Mouse (Mus musculus) lung, postnatal 0 days (tissue): ENCODE measurements at regions not wholly inside any gene's neighbourhood (a gene's known extent, or its start where the extent isn't known, plus 50 kb on each side); places are given as distances from the start of the nearest gene placed in this dataset.

Experiments used
- ATAC-seq: fragments of 200-750 bp; cut with Nextera tagmentation; 2 replicates; pipeline ENCODE4 v1.8.0; 2017; ENCODE audit warnings: moderate library complexity
- DNase-seq: peaks from one replicate; pipeline ENCODE4 v3.0.0-alpha.2; 2016; ENCODE audit warnings: low spot score
- H3K27ac ChIP-seq: fragments of 300-500 bp; sonication (generic); 2 replicates; pipeline ENCODE4 v1.5.1; 2014; ENCODE audit warnings: antibody characterized with exemption, mild to moderate bottlenecking, low read length, mixed read lengths
- H3K27me3 ChIP-seq: fragments of 300-500 bp; sonication (generic); replicated peaks from 2 replicates; pipeline ENCODE4 v1.6.1; 2014; ENCODE audit warnings: low read length, mixed read lengths; ENCODE audit not compliant: insufficient read depth
- H3K36me3 ChIP-seq: fragments of 300-500 bp; sonication (generic); 2 replicates; pipeline ENCODE4 v1.6.1; 2014; ENCODE audit warnings: low read length, mixed read lengths; ENCODE audit not compliant: insufficient read depth
- H3K4me1 ChIP-seq: fragments of 300-500 bp; sonication (generic); 2 replicates; pipeline ENCODE4 v1.6.1; 2014; ENCODE audit warnings: antibody characterized with exemption, low read depth, low read length, mixed read lengths; ENCODE audit not compliant: insufficient read depth
- H3K4me2 ChIP-seq: fragments of 300-500 bp; sonication (generic); replicated peaks from 2 replicates; pipeline ENCODE4 v1.6.1; 2014; ENCODE audit warnings: low read depth, mild to moderate bottlenecking, low read length, moderate library complexity, mixed read lengths
- H3K4me3 ChIP-seq: fragments of 300-500 bp; sonication (generic); 2 replicates; pipeline ENCODE4 v1.5.1; 2014; ENCODE audit warnings: low read depth, low read length
- H3K9ac ChIP-seq: fragments of 300-500 bp; sonication (generic); replicated peaks from 2 replicates; pipeline ENCODE4 v1.6.1; 2014; ENCODE audit warnings: low read depth, mild to moderate bottlenecking
- H3K9me3 ChIP-seq: fragments of 300-500 bp; sonication (generic); 2 replicates; pipeline ENCODE4 v1.6.1; 2016; ENCODE audit warnings: low read length, mixed read lengths
- CTCF ChIP-seq: IDR thresholded peaks from 2 replicates; pipeline ENCODE4 v1.5.1; 2016; ENCODE audit warnings: antibody characterized with exemption, mild to moderate bottlenecking
- EP300 ChIP-seq: IDR thresholded peaks from 2 replicates; pipeline ENCODE4 v1.6.1; 2016; ENCODE audit warnings: antibody characterized with exemption, mild to moderate bottlenecking, control low read depth
- WGBS: fragments of 180-500 bp; shearing (Covaris S2); extraction: QIAGEN DNeasy Blood & Tissue Kit; methylation state at CpG from one replicate; pipeline ENCODE4 v1.1.7; 2014; 5-methylcytosine and 5-hydroxymethylcytosine counted together

- Histone ChIP-seq H3K9me3 (no peaks in the 10 kb centered on the region), H3K4me1 (no peaks in the 10 kb centered on the region), H3K36me3 (no peaks in the 10 kb centered on the region), H3K9ac (no peak overlapping the region), H3K27ac (no peak overlapping the region), H3K4me3 (no peak overlapping the region), H3K27me3 (no peaks in the 10 kb centered on the region), H3K4me2 (no peak overlapping the region)
- DNase-seq (no peak), ATAC-seq (no peak)
- WGBS, result 76% methylated on average over 3 of the region's 3 CpGs
- TF ChIP-seq EP300, result no peak
- no peak for TF ChIP-seq CTCF
Measured at GRCm38 (mm10) chr16:24174595-24174994, 185.9 kb upstream of the Bcl6 start.

GRCm38 (mm10) chr16:24173783-24174518, 185.3 kb upstream of the Bcl6 start:
- WGBS, result 81% methylated on average over 5 of the region's 5 CpGs
- ATAC-seq (no peak), DNase-seq (no peak)
- no peak overlapping the region for H3K9ac ChIP-seq
- H3K9me3 ChIP-seq, result no peaks in the 10 kb centered on the region
- no peaks in the 10 kb centered on the region for H3K36me3 ChIP-seq
- H3K4me3 ChIP-seq, result no peak overlapping the region
- H3K27ac ChIP-seq, result no peak overlapping the region
- H3K27me3 ChIP-seq, result no peaks in the 10 kb centered on the region
- no peak overlapping the region for H3K4me2 ChIP-seq
- no peak for TF ChIP-seq EP300
- no peak for TF ChIP-seq CTCF
- no peaks in the 10 kb centered on the region for H3K4me1 ChIP-seq

DNA sequence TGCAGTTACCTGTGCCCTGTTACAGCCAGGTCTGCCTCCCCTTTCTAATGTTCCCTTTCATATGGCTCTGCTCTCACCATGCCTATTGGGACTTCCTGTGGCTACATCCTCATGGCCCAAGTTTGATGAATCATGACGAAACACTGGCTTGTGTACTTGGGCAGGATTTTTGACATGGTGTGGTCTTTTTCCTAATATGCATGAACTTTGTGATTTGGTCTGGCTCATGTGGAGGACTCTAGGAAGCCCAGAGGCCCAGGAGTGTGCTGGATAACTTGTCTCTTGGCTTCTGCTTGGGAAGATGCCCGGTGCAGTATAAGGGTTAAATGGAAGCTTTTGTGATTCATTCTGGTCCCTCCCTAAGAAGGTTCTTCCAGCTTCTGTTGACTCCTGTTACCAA, 184.0 kb upstream of the Bcl6 start:
- 85% methylated on average over 2 of the region's 2 CpGs for WGBS
- no peaks in the 10 kb centered on the region for H3K27me3 ChIP-seq
- no peak for DNase-seq
- H3K4me2 ChIP-seq, result no peak overlapping the region
- no peak overlapping the region for H3K9ac ChIP-seq
- no peak overlapping the region for H3K4me3 ChIP-seq
- H3K9me3 ChIP-seq, result no peaks in the 10 kb centered on the region
- H3K36me3 ChIP-seq, result no peaks in the 10 kb centered on the region
- no peak for TF ChIP-seq EP300
- TF ChIP-seq CTCF, result no peak
- H3K27ac ChIP-seq, result no peak overlapping the region
- no peaks in the 10 kb centered on the region for H3K4me1 ChIP-seq
- no peak for ATAC-seq

- DNase-seq (no peak), ATAC-seq (no peak)
- no peak overlapping the region for H3K27ac ChIP-seq
- no peaks in the 10 kb centered on the region for H3K27me3 ChIP-seq
- H3K4me3 ChIP-seq, result no peak overlapping the region
- H3K9ac ChIP-seq, result no peak overlapping the region
- no peaks in the 10 kb centered on the region for H3K36me3 ChIP-seq
- no peak overlapping the region for H3K4me2 ChIP-seq
- H3K9me3 ChIP-seq, result no peaks in the 10 kb centered on the region
- no peaks in the 10 kb centered on the region for H3K4me1 ChIP-seq
- WGBS, result 84% methylated on average over 5 of the region's 5 CpGs
- TF ChIP-seq CTCF, result no peak
- TF ChIP-seq EP300, result no peak
Measured at GRCm38 (mm10) chr16:24172065-24172464, 183.4 kb upstream of the Bcl6 start.

- Histone ChIP-seq H3K4me1 (no peaks in the 10 kb centered on the region), H3K4me2 (no peak overlapping the region), H3K27me3 (no peaks in the 10 kb centered on the region), H3K9ac (no peak overlapping the region), H3K9me3 (no peaks in the 10 kb centered on the region), H3K4me3 (no peak overlapping the region), H3K27ac (no peak overlapping the region), H3K36me3 (no peaks in the 10 kb centered on the region)
- TF ChIP-seq CTCF (no peak), EP300 (no peak)
- ATAC-seq (no peak), DNase-seq (no peak)
- WGBS, result 76% methylated on average over 4 of the region's 4 CpGs
Measured at GRCm38 (mm10) chr16:24171161-24171560, 182.5 kb upstream of the Bcl6 start.

DNA sequence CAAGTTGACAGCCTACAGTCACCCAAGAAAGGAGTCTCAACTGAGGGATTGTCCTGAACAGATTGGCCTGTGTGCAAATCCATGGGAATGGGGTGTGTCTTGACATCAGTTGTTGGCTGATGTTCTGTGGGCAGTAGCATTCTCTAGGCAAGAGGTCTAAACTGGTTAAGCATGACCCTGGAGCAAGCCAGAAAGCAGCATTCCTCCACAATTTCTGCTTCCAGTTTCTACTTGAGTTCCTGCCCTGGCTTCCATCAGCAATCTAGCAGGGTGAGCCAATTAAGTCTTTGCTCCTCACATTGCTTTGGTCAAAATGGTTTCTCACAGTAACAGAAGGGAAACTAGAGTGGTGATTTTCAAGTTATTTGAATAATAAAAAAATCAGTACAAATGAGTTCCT, 177.8 kb upstream of the Bcl6 start:
- Histone ChIP-seq H3K27ac (no peak overlapping the region), H3K4me1 (peaks cover 6% of the 10 kb centered on the region; the same call in 1 of the 2 replicates), H3K4me3 (no peak overlapping the region), H3K36me3 (no peaks in the 10 kb centered on the region), H3K9me3 (no peaks in the 10 kb centered on the region), H3K27me3 (no peaks in the 10 kb centered on the region), H3K9ac (no peak overlapping the region), H3K4me2 (no peak overlapping the region)
- no peak for ATAC-seq
- no peak for DNase-seq
- TF ChIP-seq CTCF, result no peak
- no peak for TF ChIP-seq EP300
